ENCODE assay signal across 8 mouse cellular contexts in genomic region chr5:37241651-37242151, GRCm38 (mm10). TPM values are rescaled to one million over a fixed set of nuclear protein-coding genes. Genes with fewer than 3 reads are reported as not detected.
DNase-seq lines count a peak whose midpoint lies in the region; ATAC-seq and TF ChIP-seq lines count a peak whose summit lies in the region.

TSS of gene Crmp1 (plus strand) at chr5:37241940.

- H3K27me3 ChIP-seq in heart, postnatal 0 days (ENCODE audit: control insufficient read depth, insufficient read depth, low read length) = peaks cover 75% of the 10 kb centered on the region
- H3K27me3 ChIP-seq in embryonic facial prominence, embryonic 15.5 days = peaks cover 77% of the 10 kb centered on the region
- H3K27me3 ChIP-seq in intestine, embryonic 15.5 days (replicated peaks) = peaks cover 68% of the 10 kb centered on the region
- peaks cover 76% of the 10 kb centered on the region for H3K27me3 ChIP-seq in liver, embryonic 12.5 days (replicated peaks)

- DNase-seq in heart, postnatal 0 days (ENCODE audit: low spot score) = no peak
- DNase-seq in heart, postnatal 25 days (ENCODE audit: low spot score) = no peak
- peak in 1 of 2 experiments; percentile 7 for DNase-seq in adrenal gland, postnatal 4 days (ENCODE audit: low spot score in 2 of 2)
- DNase-seq in right cerebral cortex, postnatal 10 days (ENCODE audit: low spot score in 2 of 2) = peak; percentile 92 to 94
- DNase-seq in spleen, postnatal 36 days (ENCODE audit: low spot score in 2 of 2) = no peak

- intact Hi-C loops in heart, postnatal 25 days (cut with DNase I) = loop anchor here (5.0 kb wide), 1 partner anchor 46 kb away; no protein-coding TSS in a partner anchor

- no peak within 1 kb of the TSS for H3K27ac ChIP-seq in heart, postnatal 0 days (ENCODE audit: low read depth)
- no peak within 1 kb of the TSS for H3K27ac ChIP-seq in embryonic facial prominence, embryonic 15.5 days (replicated peaks)
- H3K27ac ChIP-seq in intestine, embryonic 15.5 days = no peak within 1 kb of the TSS
- no peak within 1 kb of the TSS for H3K27ac ChIP-seq in liver, embryonic 12.5 days

- TF ChIP-seq EP300 in heart, postnatal 0 days (IDR thresholded peaks at IDR 0.05; ENCODE audit: low read depth) = no peak

- under 1% methylated on average over 51 of the region's 56 CpGs for WGBS in heart, postnatal 0 days
- 1% methylated on average over 42 of the region's 56 CpGs for WGBS in embryonic facial prominence, embryonic 15.5 days
- 1% methylated on average over 47 of the region's 56 CpGs for WGBS in intestine, embryonic 15.5 days
- 3% methylated on average over 56 of the region's 56 CpGs for WGBS in liver, embryonic 12.5 days (ENCODE audit: insufficient replicate concordance)

- no peak for TF ChIP-seq CTCF in heart, postnatal 0 days (IDR thresholded peaks at IDR 0.05; ENCODE audit: low read depth)

- no peak within 1 kb of the TSS for H3K9ac ChIP-seq in heart, postnatal 0 days (replicated peaks; ENCODE audit: low read depth, low read length)
- H3K9ac ChIP-seq in embryonic facial prominence, embryonic 15.5 days = no peak within 1 kb of the TSS
- H3K9ac ChIP-seq in intestine, embryonic 15.5 days = no peak within 1 kb of the TSS
- H3K9ac ChIP-seq in liver, embryonic 12.5 days = no peak within 1 kb of the TSS

- peak within 1 kb of the TSS; percentile 53 for H3K4me2 ChIP-seq in heart, postnatal 0 days (ENCODE audit: low read depth, low read length)
- peak within 1 kb of the TSS; percentile 70 for H3K4me2 ChIP-seq in embryonic facial prominence, embryonic 15.5 days (replicated peaks)
- peak within 1 kb of the TSS; percentile 82 for H3K4me2 ChIP-seq in intestine, embryonic 15.5 days (replicated peaks)
- peak within 1 kb of the TSS; percentile 63 for H3K4me2 ChIP-seq in liver, embryonic 12.5 days

- no peaks in the 10 kb centered on the region for H3K9me3 ChIP-seq in heart, postnatal 0 days (replicated peaks; ENCODE audit: control insufficient read depth, low read length)
- no peaks in the 10 kb centered on the region for H3K9me3 ChIP-seq in embryonic facial prominence, embryonic 15.5 days (replicated peaks)
- no peaks in the 10 kb centered on the region for H3K9me3 ChIP-seq in intestine, embryonic 15.5 days
- no peaks in the 10 kb centered on the region; the same call in 1 of the 2 replicates for H3K9me3 ChIP-seq in liver, embryonic 12.5 days (replicated peaks)

- peak within 1 kb of the TSS; percentile 34 for H3K4me3 ChIP-seq in heart, postnatal 0 days (ENCODE audit: low read depth, low read length)
- H3K4me3 ChIP-seq in embryonic facial prominence, embryonic 15.5 days (replicated peaks) = peak within 1 kb of the TSS; percentile 41
- peak within 1 kb of the TSS; percentile 38 for H3K4me3 ChIP-seq in intestine, embryonic 15.5 days (replicated peaks)
- peak within 1 kb of the TSS; percentile 36 for H3K4me3 ChIP-seq in liver, embryonic 12.5 days

- H3K36me3 ChIP-seq in heart, postnatal 0 days (replicated peaks; ENCODE audit: control insufficient read depth, insufficient read depth, low read length) = no peaks in the 10 kb centered on the region
- no peaks in the 10 kb centered on the region for H3K36me3 ChIP-seq in embryonic facial prominence, embryonic 15.5 days
- no peaks in the 10 kb centered on the region for H3K36me3 ChIP-seq in intestine, embryonic 15.5 days
- no peaks in the 10 kb centered on the region for H3K36me3 ChIP-seq in liver, embryonic 12.5 days

- ATAC-seq in heart, postnatal 0 days (ENCODE audit: insufficient read depth, low read depth) = 0 out of 2 replicates have a peak, but pooled peaks have one; percentile 10
- peak; percentile 72 for ATAC-seq in embryonic facial prominence, embryonic 15.5 days (ENCODE audit: insufficient number of reproducible peaks, low FRiP score, low TSS enrichment, low read depth)
- peak; percentile 80 for ATAC-seq in intestine, embryonic 15.5 days
- peak; percentile 62 for ATAC-seq in liver, embryonic 12.5 days

- H3K4me1 ChIP-seq in heart, postnatal 0 days (ENCODE audit: control insufficient read depth, insufficient read depth) = 0 out of 2 replicates have a peak, but pooled peaks cover 8% of the 10 kb centered on the region
- H3K4me1 ChIP-seq in embryonic facial prominence, embryonic 15.5 days = peaks cover 28% of the 10 kb centered on the region
- peaks cover 15% of the 10 kb centered on the region for H3K4me1 ChIP-seq in intestine, embryonic 15.5 days (replicated peaks)
- H3K4me1 ChIP-seq in liver, embryonic 12.5 days = peaks cover 25% of the 10 kb centered on the region

RNA-seq across cellular contexts. Expression of gene Crmp1, which starts in this region (rescaled TPM):
- total RNA-seq in heart, postnatal 0 days (2014; rRNA removed; ENCODE audit: low replicate concordance) = 5.2 and 5.5 TPM in 2 replicates
- polyA plus RNA-seq in heart, postnatal 0 days (2015; fragmentation: Nextera tagmentation; extraction: Ambion mirVana) = 1.9 and 2.0 TPM in 2 replicates
- 1 to 10 TPM; 1.2 to 1.3 TPM for total RNA-seq in heart, postnatal 25 days (2021)
- 10 to 100 TPM; 34.1 to 41.3 TPM for total RNA-seq in adrenal gland, postnatal 4 days (2021)
- polyA plus RNA-seq in embryonic facial prominence, embryonic 15.5 days (2015; fragmentation: Nextera tagmentation; extraction: Ambion mirVana) = 15.9 and 18.5 TPM in 2 replicates
- polyA plus RNA-seq in intestine, embryonic 15.5 days (2015; fragmentation: Nextera tagmentation; extraction: Ambion mirVana) = 32.2 and 33.6 TPM in 2 replicates
- polyA plus RNA-seq in liver, embryonic 12.5 days (2016; fragmentation: Nextera tagmentation; extraction: Ambion mirVana) = 2.4 and 2.7 TPM in 2 replicates

Comparison
In these comparisons a context has a peak if more than half of its experiments do, and no peak if none do; other contexts are left out.
1. ATAC-seq: peak in every context shown above with its lines; median percentile 80 in intestine, embryonic 15.5 days; 72 in embryonic facial prominence, embryonic 15.5 days; 62 in liver, embryonic 12.5 days; 10 in heart, postnatal 0 days.
2. DNase-seq: peak in right cerebral cortex, postnatal 10 days (2 of 2); none in heart, postnatal 0 days (single experiment), heart, postnatal 25 days (single experiment) and spleen, postnatal 36 days (0 of 2).
3. Peak in every context shown above with its lines, with median percentiles within 50 percentile points of each other: H3K4me2 ChIP-seq and H3K4me3 ChIP-seq.